Mouse (Mus musculus) lung, adult 2 months (tissue): ENCODE data around the gene Uggt1.

Source experiments
- CTCF ChIP-seq: fragments of 200-500 bp; IDR thresholded peaks from 2 replicates; pipeline ENCODE4 v1.5.1; 2011; ENCODE audit warnings: mild to moderate bottlenecking, low read length, control low read depth; ENCODE audit not compliant: insufficient read depth
- POLR2A ChIP-seq: fragments of 200-500 bp; IDR thresholded peaks from 2 replicates; pipeline ENCODE4 v1.6.1; 2011; ENCODE audit warnings: low read depth, mild to moderate bottlenecking, control low read depth, low read length, borderline replicate concordance; ENCODE audit errors: extremely low read depth

DNA sequence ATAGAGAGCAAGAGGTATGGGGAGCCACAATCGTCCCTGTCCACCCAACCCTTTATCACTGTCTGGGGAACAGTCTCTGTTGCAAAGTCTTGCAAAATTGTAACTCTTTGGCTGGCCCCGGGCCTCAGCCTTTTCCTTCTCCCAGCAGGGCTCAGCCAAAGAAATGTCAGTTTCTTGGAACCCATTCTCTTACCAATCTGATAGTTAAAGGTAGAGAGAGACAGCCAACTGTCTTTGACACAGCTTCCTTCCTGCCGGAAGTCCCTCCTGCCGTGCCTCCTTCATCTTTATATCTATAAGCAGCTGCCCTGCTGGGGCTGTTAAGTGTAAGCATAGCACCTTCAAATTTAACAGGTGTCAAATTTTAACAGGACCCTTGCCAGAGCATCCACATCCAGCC, 113.4 kb downstream of the Uggt1 start:
- TF ChIP-seq POLR2A (no peak), CTCF (no peak)
